Mouse (Mus musculus): ENCODE results near the gene Olfr96.
"Not testable (repeated sequence)": the region's sequence is repeated elsewhere in the genome, so short reads cannot be mapped to it uniquely, and the experiment has no call there.

DNA sequence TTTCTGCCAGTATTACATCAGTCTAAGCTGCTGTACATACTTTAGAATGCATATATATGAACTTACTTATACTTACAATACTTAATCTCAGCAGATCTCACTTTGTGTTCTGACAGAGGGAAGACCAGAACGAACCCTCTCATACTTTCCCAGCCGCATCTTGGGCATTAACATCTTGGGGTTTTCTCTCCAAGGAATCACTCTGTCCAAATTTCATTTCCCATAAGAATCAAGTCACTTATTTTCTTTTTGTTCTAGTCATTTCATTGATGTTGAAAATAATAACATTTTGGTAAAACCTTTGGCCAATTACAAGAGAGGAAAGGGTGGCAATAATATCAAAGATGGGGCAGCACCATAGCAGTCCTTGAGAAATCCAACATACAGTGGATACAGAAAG, 17.3 kb downstream of the Olfr96 start, which contains the start of gene Olfr97:
- not testable (repeated sequence) for TF ChIP-seq GATA1, TAL1 (IDR thresholded peaks at IDR 0.05; ENCODE audit: low read length)

Measured in erythroblast, embryonic 14.5 days (primary cell).